Mouse (Mus musculus) layer of hippocampus, postnatal 10 days (tissue): ENCODE measurements around the gene Kif3c. TPM values are rescaled to one million over a fixed set of nuclear protein-coding genes. Genes with fewer than 3 reads are reported as not detected.
"Not testable (repeated sequence)": the region's sequence is repeated elsewhere in the genome, so short reads cannot be mapped to it uniquely, and the experiment has no call there.

ENCODE experiments used
- DNase-seq, 2 experiments: peaks; one replicate each; pipeline ENCODE4 v3.0.0; 2021; ENCODE audit warnings: low spot score in 2 of 2
- total RNA-seq, 2 experiments: library from RNA; stranded (reverse); gene quantifications; 2 replicates each; pipeline ENCODE4 v1.2.3; 2021

Kif3c gene
- total RNA-seq, 2 experiments from 2014 or later, result 195 to 196 TPM

DNA sequence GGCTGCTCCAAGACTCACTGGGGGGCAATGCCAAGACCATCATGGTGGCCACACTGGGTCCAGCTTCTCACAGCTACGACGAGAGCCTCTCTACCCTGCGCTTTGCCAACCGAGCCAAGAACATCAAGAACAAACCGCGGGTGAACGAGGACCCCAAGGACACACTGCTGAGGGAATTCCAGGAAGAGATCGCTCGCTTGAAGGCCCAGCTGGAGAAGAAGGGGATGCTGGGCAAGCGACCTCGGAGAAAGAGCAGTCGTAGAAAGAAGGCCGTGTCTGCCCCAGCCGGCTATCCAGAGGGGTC lies 2.0 kb downstream of the Kif3c start:
- no peak for DNase-seq

DNA sequence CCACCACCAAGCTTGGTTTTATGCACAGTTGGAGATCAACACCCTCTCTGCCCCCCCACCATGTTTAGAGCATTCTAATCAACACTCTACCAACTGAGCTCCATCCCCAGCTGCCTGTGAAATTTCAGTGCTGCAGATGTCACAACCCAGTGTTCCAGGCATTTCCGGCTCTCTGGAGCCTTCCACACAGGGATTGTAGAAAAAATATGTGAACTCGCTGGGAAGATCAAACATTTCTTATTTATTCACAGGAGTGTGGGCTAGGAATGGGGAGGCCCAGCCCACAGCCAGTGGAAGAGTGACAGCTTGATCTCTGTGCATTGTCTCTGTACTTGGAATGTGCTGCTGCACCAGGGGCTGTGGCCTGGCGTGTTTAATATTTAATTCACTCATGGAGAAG lies 3.8 kb downstream of the Kif3c start:
- peak in 1 of 2 experiments; percentile 41 for DNase-seq

DNA sequence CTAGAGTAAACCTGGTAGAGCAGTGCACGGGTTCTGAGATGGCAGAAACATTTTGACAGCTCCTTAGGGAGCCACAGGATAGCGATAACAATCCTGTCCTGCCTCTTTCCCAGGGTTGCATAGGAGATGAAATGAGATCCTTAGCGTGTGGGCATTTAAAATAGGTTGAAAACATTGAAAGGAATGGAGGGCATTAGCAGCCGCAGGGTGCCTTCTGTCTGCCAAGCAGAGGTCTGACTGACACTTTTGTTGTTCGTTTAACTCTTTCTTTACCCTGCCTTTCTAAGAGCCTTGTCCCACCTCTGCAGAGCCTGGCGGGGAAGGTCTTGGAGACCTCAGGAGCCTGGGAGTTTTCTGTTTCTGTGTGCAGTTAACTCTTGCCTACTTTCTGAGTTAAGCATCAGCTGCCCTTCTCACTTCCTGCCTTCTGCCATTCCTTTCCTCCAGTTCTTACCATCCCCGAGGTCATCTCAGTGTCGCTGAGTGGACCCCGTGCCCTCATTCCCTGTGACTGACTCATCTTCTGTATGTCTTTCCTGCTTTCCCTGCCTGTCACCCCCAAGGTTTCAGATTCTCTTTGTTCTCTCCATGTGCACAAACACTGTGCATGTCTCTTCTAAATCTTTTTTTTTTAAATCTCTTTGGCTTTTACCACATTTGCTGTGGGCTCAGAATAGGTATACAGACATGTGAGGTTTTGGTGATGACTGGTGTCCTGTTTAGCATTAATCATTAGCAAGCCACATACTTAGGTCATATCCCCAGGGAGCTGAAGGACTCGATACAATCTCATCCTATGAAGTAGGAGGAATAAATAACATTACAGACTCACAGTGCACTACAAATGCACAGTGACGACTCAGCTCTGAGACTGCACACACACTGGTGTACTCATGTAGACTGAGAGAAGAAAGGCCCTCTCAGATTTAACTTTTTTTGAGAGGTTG lies 6.3 kb downstream of the Kif3c start:
- no peak for DNase-seq

DNA sequence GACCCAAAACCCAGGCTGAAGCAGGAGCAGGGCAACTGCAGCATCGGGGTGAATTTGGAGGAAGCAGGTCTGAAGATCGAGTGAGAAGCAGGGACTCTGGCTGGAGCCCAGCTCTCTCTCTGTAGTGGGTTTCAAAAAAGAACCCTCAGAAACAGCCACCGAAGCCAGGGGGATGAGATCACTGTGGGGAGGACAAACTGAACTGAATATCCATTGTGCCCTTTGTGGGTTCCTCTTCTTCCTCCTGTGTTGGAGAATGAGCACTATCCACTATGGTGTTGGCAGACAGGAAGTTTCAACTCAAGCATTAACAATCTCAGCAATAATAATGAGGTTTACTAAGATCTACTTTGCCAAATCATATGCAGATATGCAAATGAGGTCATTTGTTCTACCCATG lies 7.1 kb downstream of the Kif3c start:
- DNase-seq, result peak in 1 of 2 experiments; percentile 56

DNA sequence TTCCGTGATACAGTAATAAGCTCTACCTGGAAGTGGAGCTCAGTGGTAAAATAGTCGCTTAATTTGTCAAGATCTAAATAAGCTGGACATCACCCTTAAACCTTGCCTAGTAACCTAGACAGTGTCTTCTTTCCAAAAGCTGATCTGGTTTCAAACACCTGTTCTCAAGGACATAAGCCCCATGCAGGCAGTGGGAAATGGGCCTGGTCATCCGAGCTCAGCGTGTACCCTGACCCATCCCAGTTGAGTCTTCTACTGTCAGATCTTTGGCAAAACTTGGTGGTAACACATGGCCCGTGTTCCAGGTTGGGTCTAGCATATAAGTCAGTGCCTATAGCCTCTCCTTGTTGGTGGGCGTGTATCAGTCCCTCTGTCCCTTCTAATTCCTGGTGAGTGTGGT lies 8.6 kb downstream of the Kif3c start:
- DNase-seq, result no peak

DNA sequence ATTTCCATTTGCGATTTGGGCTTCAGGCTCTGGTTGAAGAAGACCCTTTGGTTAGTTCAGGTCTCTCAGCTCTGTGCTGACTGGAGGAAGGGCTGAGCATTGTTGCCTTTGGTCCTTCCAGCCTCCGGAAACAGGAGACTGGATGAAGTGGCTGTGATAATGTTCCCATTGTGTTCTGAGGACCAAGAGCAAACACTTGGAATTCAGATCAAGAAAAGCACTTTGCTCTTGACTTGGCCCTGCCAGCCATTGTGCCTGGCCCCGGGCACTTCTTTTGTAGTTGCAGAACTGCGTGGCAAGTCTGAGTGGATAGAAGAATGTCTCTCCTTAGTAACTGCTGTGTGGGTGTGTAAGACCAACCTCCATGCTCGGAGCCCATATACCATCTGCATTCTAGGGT lies 9.6 kb downstream of the Kif3c start:
- DNase-seq, result no peak

DNA sequence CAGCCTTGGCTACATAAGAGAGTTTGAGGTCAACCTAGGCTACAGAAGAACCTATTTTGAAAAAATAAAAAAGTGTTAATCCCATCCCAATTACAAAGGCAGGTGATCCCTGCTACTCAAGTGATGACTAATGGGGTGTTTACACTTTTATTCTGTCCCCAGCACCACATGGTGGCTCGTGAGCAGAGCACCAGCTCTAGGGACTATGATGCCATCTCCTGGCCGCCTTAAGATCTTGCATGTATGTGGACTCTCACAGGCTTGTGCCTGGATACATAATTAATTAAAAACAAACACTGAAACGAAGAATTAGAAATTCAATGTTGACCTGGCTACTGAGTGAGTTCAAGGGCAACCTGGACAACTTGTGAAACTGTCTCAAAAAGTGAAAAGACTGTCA lies 12.3 kb downstream of the Kif3c start:
- DNase-seq, result no peak

DNA sequence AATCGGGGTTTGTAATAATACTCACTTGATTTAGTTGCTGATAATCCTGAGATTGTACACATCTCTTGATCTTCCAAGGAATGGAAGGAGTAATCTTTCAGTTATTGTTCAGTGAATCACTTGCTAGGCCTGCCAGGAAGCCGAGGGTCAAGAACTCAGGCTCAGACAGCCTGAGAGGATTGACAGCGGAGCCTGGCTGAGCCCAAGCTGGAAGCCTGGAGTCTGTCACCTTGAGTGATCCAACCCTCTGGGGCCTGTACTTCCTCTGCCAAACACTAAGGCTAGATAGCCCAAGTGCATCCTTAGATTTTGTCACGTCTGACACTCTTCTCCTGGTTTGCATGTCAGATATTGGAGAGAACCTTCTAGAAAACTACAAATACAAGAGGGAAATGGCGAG lies 12.8 kb downstream of the Kif3c start:
- no peak for DNase-seq

DNA sequence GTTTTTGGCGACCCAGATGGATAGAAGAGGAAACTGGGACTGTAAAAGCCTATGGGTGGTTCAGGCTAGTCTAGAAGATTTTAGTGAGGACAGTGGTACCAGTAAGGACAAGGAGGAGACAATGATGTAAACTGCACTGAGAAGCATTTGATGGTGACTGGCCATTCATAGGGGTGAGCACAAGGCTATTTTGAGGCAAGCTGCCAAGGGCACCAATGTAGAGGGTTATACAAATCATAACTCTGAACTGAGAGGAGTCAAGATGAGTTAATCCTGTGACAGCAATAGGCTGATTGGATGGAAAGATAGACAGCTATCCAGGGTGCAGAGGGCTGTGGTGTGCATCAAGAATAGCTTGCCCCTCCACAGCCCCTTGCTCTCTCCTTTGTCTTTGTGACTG lies 19.9 kb downstream of the Kif3c start:
- no peak for DNase-seq

DNA sequence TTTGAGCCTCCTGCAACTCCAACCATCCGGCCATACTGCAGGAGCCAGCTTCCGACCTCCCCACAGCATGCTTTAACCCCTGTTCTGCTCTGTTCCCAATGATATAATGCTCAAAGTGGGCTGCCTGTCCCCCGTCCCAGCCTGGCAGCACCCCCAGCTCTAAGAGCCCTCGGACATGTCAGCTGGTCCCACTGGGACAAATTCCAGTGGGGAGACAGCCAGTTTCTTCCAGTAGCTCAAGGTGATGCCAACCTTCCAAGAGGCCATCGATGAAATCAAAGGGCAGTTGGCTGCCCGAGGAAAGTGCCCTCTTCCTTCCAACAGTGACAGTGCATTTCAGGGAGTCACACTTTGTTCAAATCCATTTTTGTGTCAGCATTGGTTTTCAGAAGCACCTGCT lies 20.3 kb downstream of the Kif3c start:
- DNase-seq, result no peak

DNA sequence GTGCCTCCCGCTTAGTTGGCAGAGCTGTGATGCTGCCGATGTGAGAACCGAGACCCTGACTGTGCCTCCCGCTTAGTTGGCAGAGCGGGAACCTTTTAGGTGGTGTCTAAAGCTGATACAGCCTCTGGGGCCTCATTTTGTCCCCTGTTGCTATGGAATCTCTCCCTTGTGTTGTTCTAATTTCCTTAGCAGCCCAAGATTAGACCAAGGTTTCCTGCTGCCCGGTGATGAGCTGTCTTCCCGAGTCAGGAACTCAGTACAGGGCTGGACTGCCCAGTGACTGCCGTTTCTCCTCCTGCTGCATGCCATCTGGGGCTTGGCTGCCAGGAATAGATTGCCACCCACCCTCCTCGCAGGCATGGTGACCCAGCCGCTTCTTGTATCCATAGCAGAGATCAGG lies 21.0 kb downstream of the Kif3c start:
- DNase-seq, result no peak

DNA sequence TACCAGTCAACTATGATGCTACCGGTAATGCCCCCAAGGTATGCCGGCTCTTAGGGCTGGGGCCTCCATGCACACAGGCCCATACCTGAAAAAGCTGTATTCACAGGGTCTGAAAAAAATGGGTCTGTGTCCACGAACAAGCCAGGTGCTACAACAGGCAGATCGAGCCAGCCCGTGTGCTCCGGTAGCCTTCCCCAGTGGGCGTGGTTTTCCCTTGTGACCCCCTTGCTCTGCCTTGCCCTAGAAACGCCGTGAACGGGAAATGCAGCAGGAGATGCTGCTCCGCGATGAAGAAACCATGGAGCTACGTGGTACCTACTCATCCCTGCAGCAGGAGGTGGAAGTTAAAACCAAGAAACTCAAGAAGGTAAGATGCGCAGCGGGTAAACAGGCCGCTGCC lies 23.0 kb downstream of the Kif3c start:
- DNase-seq, result no peak

DNA sequence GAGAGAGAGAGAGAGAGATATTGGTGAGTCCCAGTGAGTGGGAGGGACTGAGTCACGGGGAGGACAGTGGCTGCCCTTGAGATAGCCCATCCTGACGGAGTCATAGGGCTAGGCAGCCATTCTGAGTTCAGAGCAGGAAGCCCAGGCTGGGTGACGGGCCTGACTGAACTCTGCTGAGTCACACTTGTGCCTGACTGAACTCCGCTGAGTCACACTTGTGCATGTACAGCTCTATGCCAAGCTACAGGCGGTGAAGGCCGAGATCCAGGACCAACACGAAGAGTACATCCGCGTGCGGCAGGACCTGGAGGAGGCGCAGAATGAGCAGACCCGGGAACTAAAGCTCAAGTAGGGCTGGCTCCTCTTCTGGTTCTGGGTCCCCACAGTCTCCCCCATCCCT lies 24.5 kb downstream of the Kif3c start:
- no peak for DNase-seq

DNA sequence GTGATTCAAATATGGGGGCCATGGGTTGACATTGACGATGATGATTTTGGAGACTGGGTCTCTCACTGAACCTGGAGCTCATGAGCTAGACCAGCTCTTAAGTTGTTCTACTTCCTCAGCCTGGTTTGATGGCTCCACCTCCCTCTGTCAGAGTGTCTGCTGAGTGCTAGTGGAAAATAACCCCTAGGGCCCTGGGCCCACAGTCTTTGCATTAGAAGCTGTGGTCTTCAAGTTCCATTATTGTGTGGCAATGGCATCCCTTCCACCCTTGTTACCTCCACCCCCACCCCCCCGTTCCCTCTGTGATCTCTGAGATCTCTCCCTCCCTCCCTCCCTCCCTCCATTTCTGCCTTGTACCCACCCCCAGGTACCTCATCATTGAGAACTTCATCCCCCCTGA lies 25.1 kb downstream of the Kif3c start:
- DNase-seq, result no peak

DNA sequence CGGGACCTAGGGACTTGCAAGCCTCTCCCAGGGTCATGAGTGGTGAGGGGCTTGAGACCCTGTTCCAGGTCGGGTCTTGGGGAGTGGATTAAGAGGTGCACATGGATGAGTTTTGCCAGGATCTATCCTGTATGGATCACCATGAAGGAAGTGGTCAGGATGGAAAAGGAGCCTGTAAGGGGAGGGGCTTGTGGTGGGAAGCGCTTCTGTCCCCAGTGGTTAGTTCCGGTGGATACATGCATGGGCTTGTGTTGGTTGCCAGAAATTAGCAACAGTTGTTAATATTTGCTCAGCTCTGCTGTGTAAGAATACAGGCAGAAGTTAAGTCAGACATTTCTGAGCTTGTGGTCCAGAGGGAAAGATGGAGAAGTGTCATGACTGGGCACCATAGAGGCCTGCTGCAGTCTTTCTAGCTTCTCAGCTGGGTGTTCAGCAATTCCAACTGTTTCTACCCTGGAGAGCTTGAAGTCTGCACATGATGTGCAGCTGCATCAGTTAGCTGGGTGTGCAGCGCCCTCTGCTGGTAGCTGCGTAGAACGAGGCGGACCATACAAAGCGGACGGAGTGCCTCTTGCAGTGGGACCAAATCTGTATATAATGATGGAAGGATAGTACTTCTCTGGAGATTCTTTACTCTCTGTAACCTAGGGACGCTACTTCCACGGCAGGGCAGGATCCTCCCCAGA lies 25.8 kb downstream of the Kif3c start:
- DNase-seq, result peak; percentile 91

DNA sequence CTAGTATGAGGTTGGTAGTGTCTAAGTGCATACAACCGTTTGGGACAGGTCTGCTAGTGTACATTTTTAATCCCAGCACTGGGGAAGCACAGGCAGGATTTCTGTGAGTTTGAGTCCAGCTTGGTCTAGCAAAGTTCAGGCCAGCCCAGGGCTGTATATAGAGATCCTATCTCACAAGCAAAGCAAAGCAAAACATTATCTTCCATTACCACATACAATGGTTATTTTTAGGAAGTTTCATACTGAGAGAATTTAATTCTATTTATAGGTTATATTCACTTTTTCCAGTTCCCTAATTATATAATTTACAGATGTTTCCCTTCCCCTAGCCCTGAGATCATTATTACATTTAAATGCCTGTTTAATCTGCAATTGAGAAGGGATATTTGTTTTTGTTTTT lies 26.3 kb downstream of the Kif3c start:
- no peak for DNase-seq

DNA sequence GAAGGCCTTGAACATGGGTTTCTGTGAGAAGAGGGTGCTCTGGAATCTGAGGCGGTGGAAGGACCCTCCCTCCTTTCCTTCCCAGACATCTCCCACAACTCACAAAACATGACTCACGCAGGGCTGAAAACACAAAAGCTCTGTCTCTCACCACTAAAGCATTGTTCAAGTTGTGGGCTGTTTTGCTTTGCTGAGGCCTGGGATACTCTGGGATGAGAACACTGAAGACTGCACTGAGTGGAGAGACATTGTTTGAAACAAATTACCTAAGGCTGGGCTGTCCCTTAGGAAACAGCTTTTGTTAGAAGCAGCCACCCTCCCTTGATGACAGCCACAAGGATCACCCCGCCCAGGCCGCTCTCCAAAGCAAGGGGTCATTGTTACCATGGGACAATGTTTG lies 28.2 kb downstream of the Kif3c start:
- DNase-seq, result no peak

DNA sequence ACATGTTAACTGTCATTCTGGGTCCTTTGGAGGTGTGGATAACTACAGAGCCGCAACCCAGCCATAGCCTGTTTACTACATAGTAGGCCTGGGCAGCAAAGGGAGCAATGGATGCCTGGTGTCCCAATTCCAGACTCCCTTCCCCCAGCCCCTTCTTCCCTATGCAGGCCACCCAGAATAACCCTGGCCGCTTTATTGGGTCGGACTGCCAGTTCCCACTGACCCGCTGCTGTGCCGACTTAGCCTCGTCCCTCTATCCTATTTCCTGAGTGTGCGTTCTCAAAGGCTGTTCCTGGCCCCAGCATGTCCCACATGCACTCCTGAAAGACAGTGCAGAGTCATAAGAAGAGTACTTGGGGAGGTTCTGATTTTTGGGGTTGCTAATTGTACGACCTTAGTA lies 32.0 kb downstream of the Kif3c start:
- DNase-seq, result no peak

DNA sequence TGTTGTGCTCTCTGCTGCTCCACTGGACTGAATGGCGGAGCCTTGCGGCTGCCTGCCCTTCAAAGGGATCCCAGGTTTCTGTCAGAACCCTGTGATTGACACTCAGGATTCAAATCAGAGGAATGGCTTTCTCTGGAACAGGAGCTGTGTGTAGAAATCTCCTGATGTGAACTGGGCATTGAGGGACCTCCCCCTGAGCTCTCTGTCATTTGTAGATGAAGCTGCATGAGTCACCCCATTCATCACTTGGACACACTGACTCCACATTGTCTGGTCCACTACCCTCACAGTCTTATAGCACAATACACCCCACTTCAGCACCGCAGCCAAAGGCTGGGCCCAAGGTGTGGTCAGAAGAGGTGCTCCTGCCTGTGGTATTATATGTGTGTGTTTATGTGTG lies 40.7 kb downstream of the Kif3c start:
- DNase-seq, result not testable (repeated sequence)

DNA sequence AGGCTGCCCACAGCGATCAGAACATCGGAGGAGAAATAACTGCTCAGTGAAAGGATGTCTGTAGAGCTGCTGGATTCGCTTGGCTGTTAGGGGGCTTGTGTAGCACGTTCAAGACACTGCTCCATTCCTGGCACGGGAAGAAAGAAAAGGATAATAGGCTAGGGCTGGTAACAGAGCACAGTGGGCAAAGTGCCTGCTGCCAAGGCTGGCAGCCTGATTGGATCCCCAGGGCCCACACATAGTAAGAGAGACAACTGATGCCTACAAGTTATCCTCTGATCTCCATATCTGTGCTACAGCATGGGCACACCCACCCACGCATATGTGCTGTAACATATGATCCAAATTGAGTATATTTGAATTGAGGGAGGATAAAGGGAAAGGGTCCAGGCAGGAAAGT lies 41.7 kb downstream of the Kif3c start:
- DNase-seq, result peak; percentile 49 to 52

DNA sequence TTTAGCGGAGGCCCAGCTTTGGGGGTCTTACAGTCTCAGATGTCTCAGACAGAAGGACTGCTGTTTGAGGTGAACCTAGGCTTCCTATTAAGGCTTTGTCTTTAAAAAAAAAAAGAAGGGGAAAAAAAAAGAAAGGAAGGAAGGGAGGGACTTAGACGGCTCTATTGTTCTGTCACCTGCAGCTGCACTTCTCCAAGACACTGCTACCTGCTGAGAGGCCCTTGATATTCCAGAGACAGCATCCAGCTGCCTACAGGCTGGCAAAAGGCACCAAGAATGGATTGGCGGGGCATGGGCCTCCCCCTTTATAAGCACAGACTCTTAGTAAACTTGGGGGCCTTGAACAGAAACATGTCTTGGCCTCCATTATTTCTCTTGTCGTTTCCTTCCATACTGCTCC lies 50.0 kb downstream of the Kif3c start:
- DNase-seq, result no peak

DNA sequence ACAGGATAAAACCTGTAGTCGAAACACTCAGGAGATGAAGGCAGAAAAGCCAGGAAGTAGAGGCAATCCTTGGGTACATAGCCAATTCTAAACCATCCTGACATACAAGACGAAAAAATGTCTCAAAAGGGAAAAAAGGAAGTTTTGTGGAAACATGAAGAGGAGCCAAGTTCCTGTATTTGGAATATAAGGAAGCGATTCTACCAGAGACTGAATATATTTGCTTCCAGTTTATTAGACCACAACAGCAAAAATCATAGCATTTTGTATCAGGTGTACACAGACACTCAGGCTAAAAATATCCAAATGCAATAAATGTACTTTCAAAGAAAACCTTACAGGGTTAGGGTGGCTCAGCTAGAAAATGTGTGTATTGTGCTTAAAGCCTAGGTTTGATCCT lies 53.8 kb downstream of the Kif3c start:
- no peak for DNase-seq

DNA sequence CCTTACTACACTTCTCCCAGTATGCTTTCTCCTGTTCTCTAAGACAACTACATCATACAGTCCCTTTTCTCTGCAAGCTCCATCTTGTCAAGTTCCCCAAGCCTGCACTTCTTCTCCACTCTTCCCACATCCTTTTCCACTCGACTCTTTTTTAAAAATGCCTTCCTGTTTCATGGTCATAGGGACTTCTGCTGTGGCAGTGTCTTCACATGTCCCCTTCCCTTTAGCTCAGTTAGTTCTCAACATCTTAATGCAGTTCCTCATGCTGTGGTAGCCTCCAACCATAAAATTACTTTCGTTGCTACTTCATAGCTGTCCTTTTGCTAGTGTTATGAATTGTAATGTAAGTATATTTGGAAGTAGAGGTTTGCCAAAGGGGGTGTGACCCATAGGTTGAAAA lies 55.6 kb downstream of the Kif3c start:
- DNase-seq, result no peak
